Mouse (Mus musculus) embryonic fibroblast, embryonic 13.5 days (primary cell): Measurements from ENCODE around the gene Slc38a3. TPM values are rescaled to one million over a fixed set of nuclear protein-coding genes. Genes with fewer than 3 reads are reported as not detected.
"Not testable (repeated sequence)": the region's sequence is repeated elsewhere in the genome, so short reads cannot be mapped to it uniquely, and the experiment has no call there.

Source experiments
- H3K27ac ChIP-seq: 2 replicates; pipeline ENCODE4 v1.5.1; 2012; ENCODE audit warnings: low read length, control low read depth, inconsistent platforms; ENCODE audit not compliant: insufficient read depth
- H3K4me1 ChIP-seq: 2 replicates; pipeline ENCODE4 v1.6.1; 2011; ENCODE audit warnings: low read length; ENCODE audit not compliant: control insufficient read depth, insufficient read depth
- H3K4me3 ChIP-seq: 2 replicates; pipeline ENCODE4 v1.5.1; 2011; ENCODE audit warnings: mild to moderate bottlenecking, control low read depth, low read length; ENCODE audit not compliant: insufficient read depth
- CTCF ChIP-seq: IDR thresholded peaks from 2 replicates; pipeline ENCODE4 v1.5.1; 2011; ENCODE audit warnings: mild to moderate bottlenecking, control low read depth, low read length, moderate library complexity, borderline replicate concordance; ENCODE audit not compliant: insufficient read depth
- POLR2A ChIP-seq: IDR thresholded peaks from 2 replicates; pipeline ENCODE4 v1.6.1; 2011; ENCODE audit warnings: low read depth, mild to moderate bottlenecking, control low read depth, low read length, moderate library complexity
- polyA plus RNA-seq: library from polyadenylated mRNA; stranded (reverse); fragments of >200 nt; gene quantifications from 2 replicates; pipeline ENCODE4 v1.2.4, GENCODE M21; 2011; ENCODE audit warnings: low read depth; ENCODE audit not compliant: missing spikeins, insufficient read length

The Slc38a3 gene
- polyA plus RNA-seq, 1 experiment, result 1.1 TPM

DNA sequence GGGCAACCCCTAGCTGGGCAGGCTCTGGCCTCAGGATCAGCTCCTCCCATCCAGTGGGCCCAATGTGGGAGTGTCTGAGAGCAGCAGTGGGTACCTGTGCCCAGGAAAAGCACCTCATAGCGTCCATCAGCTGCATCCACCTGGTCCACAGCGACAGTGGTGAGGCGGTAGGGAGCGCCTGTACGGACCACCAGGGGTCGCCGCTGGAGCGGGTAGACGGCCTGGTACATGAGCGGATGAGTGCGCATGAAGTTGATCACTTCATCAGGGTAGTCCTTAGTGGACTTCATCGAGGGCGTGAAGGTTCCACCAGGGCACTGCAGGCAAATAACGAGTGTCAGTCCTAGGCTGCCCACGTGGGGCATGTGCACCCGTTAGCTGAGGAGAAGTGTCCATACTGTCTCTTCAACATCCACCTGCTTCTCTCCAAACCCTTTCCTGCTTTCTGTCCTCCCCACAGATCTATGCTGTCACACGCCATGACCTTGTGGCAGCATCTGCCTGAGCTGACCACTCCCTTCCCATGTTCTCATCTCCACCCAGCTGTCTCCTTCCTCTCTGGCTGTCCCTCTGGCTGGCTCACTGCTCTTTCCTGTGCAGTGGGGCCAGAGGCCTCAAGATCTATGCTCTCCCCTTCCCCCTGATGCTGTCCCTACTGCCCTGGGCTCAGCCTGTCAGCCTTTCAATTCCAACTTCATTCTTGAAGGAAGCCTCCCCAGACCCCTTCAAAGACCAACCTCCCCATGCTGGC, 16.1 kb upstream of the Slc38a3 start:
- Histone ChIP-seq H3K4me1 (no peaks in the 10 kb centered on the region), H3K4me3 (no peak overlapping the region), H3K27ac (no peak overlapping the region)
- TF ChIP-seq POLR2A (no peak), CTCF (peak; percentile 87)

DNA sequence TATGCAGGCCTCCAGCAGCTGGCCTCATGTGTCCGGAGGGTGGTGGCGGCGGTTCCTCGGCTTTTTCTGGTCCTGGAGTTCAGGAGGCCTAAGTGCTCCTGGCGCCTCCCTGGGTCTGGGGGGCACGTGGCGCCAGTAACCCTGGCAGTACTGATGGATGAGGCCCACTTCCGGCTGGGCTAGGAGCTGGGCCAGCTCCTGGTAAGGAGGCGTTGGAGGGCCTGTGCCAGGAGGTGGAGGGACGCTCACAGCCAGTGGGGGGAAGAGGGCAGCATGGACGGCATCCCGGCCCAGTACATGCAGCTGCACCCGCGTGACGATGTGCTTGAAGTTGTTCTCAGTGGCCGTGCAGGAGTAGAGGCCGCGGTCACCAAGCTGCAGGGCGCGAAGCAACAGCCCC, 13.1 kb upstream of the Slc38a3 start:
- TF ChIP-seq POLR2A (no peak), CTCF (no peak)
- Histone ChIP-seq H3K4me3 (no peak overlapping the region), H3K27ac (no peak overlapping the region), H3K4me1 (no peaks in the 10 kb centered on the region)

DNA sequence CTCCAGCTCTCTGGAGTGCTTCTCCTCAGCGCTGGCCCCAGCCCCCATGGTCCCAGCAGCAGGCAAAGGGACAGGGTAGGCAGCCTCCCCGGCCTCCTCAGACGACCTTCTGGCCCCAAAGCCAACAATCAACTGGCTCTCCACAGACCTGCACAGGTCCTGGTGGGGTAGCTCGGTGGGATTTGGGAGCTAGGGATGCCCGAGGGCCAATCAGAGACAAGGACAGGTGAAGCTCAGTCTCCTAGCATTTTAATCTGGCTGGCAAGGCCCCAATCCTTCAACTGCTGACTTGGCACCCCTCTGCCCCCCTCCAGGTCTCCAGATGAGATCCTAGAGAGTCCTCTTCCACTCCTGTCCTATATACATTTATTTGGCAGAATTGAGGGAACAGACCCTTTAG, 10.2 kb upstream of the Slc38a3 start, which contains the start of gene Gnat1:
Gene Gnat1, minus strand, starts transcription at position 212 of the 400 bp plus-strand sequence.
- no peak for TF ChIP-seq POLR2A
- no peak for TF ChIP-seq CTCF
- H3K4me1 ChIP-seq, result no peaks in the 10 kb centered on the region
- no peak within 1 kb of the TSS for H3K4me3 ChIP-seq
- H3K27ac ChIP-seq, result no peak within 1 kb of the TSS

DNA sequence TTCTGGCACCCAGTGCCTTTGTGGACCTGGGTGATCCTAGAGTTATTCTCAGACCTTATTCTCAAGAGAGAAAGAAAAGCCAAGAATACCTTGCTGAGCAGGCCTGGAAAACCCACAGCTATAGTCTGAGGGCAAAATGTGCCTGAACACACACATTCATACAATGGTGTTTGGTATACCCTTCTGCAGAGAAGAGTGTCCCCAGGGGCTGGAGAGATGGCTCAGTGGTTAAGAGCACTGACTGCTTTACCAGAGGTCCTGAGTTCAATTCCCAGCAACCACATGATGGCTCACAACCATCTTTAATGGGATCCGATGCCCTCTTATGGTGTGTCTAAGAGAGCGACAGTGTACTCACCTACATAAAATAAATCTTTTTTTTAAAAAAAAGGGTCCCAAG, 9.5 kb upstream of the Slc38a3 start:
- no peaks in the 10 kb centered on the region for H3K4me1 ChIP-seq
- TF ChIP-seq POLR2A (no peak), CTCF (no peak)

GRCm38 (mm10) chr9:107677819-107678526, 8.6 kb upstream of the Slc38a3 start:
- H3K4me3 ChIP-seq, H3K4me1 ChIP-seq, H3K27ac ChIP-seq: not testable (repeated sequence)

More for the DNA sequence above, 9.5 kb upstream of the Slc38a3 start:
- Histone ChIP-seq H3K27ac (no peak overlapping the region), H3K4me3 (no peak overlapping the region)

- peak; percentile 73; the same call in 1 of the 2 replicates for TF ChIP-seq CTCF
- TF ChIP-seq POLR2A, result no peak
- no peak overlapping the region for H3K4me3 ChIP-seq
Measured at GRCm38 (mm10) chr9:107677091-107677784, 7.9 kb upstream of the Slc38a3 start.

DNA sequence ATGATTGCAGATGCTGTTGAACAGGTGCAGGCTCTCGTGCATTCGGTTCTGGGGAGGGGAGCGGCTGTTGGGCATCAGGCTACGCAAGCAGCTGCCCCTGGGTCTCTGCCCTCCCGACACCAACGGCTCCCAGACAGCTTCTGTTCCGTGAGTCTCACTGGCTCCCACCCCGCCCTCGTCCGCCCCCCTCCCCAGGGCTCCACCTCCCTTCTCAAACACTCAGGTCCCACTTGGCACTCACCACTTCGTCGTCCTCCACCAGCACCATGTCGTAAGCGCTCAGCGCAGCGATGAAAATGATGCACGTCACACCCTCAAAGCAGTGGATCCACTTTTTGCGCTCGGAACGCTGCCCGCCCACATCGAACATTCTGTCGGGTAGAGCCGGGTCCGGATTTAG, 7.0 kb upstream of the Slc38a3 start:
- Histone ChIP-seq H3K27ac (no peak overlapping the region), H3K4me1 (no peaks in the 10 kb centered on the region), H3K4me3 (no peak overlapping the region)
- TF ChIP-seq POLR2A (no peak), CTCF (no peak)

More at GRCm38 (mm10) chr9:107677091-107677784, 7.9 kb upstream of the Slc38a3 start:
- no peaks in the 10 kb centered on the region for H3K4me1 ChIP-seq
- H3K27ac ChIP-seq, result no peak overlapping the region

- no peak overlapping the region for H3K4me3 ChIP-seq
- H3K4me1 ChIP-seq, result no peaks in the 10 kb centered on the region
- H3K27ac ChIP-seq, result no peak overlapping the region
- no peak for TF ChIP-seq POLR2A
- peak; percentile 49; the same call in 1 of the 2 replicates for TF ChIP-seq CTCF
Measured at GRCm38 (mm10) chr9:107675671-107676301, 6.5 kb upstream of the Slc38a3 start.

GRCm38 (mm10) chr9:107674609-107675429, 5.5 kb upstream of the Slc38a3 start:
- no peak overlapping the region for H3K4me3 ChIP-seq
- TF ChIP-seq CTCF (no peak), POLR2A (no peak)
- H3K4me1 ChIP-seq, result no peaks in the 10 kb centered on the region
- H3K27ac ChIP-seq, result no peak overlapping the region
